ENCODE assay signal across 13 mouse cellular contexts in genomic region chr2:35616891-35617658, GRCm38 (mm10). TPM values are rescaled to one million over a fixed set of nuclear protein-coding genes. Genes with fewer than 3 reads are reported as not detected.
DNase-seq lines count a peak whose midpoint lies in the region; ATAC-seq and TF ChIP-seq lines count a peak whose summit lies in the region.
"Had no signal": no experiment of that assay in that cellular context is flagged by ENCODE, and none has a peak within 500 bp of the region (broad histone marks: within the 10 kb centered on the region; RNA-seq: fewer than 3 reads in every experiment).

No protein-coding gene starts in this region.

- WGBS in kidney, postnatal 0 days = 50% methylated on average over 6 of the region's 6 CpGs
- WGBS in kidney, embryonic 16.5 days = 53% methylated on average over 6 of the region's 6 CpGs
- 52% methylated on average over 6 of the region's 6 CpGs for WGBS in heart, embryonic 11.5 days (ENCODE audit: insufficient replicate concordance)
- 27% methylated on average over 6 of the region's 6 CpGs for WGBS in intestine, postnatal 0 days
- 52% methylated on average over 6 of the region's 6 CpGs for WGBS in lung, embryonic 16.5 days

- 0 out of 2 replicates have a peak overlapping the region, but pooled peaks have one; percentile 6 for H3K27ac ChIP-seq in kidney, postnatal 0 days
- H3K27ac ChIP-seq in kidney, embryonic 16.5 days (ENCODE audit: low read length) = no peak overlapping the region; the same call in 1 of the 2 replicates
- H3K27ac ChIP-seq in heart, embryonic 11.5 days (ENCODE audit: low read depth, low read length) = peak overlapping the region; percentile 57
- H3K27ac ChIP-seq in intestine, postnatal 0 days (ENCODE audit: low read depth, low read length) = peak overlapping the region; percentile 90
- H3K27ac ChIP-seq in lung, embryonic 16.5 days (ENCODE audit: low read length) = peak overlapping the region; percentile 51; the same call in 1 of the 2 replicates
- H3K27ac ChIP-seq: embryonic facial prominence, embryonic 15.5 days; hindbrain, embryonic 15.5 days; midbrain, embryonic 12.5 days; neural tube, embryonic 13.5 days had no signal

- H3K4me2 ChIP-seq in kidney, postnatal 0 days (ENCODE audit: low read length) = no peak overlapping the region
- H3K4me2 ChIP-seq in kidney, embryonic 16.5 days (replicated peaks; ENCODE audit: low read depth, low read length) = no peak overlapping the region
- no peak overlapping the region for H3K4me2 ChIP-seq in heart, embryonic 11.5 days
- H3K4me2 ChIP-seq in intestine, postnatal 0 days (replicated peaks; ENCODE audit: low read depth) = 0 out of 2 replicates have a peak overlapping the region, but pooled peaks have one; percentile 21
- H3K4me2 ChIP-seq in lung, embryonic 16.5 days (ENCODE audit: low read depth, low read length) = no peak overlapping the region
- H3K4me2 ChIP-seq: embryonic facial prominence, embryonic 15.5 days; hindbrain, embryonic 15.5 days; midbrain, embryonic 12.5 days; neural tube, embryonic 13.5 days had no signal

- no peaks in the 10 kb centered on the region for H3K36me3 ChIP-seq in kidney, postnatal 0 days (ENCODE audit: insufficient read depth, low read length)
- no peaks in the 10 kb centered on the region for H3K36me3 ChIP-seq in kidney, embryonic 16.5 days (ENCODE audit: insufficient read depth, low read length)
- H3K36me3 ChIP-seq in heart, embryonic 11.5 days (ENCODE audit: control insufficient read depth, insufficient read depth, low read length) = no peaks in the 10 kb centered on the region
- no peaks in the 10 kb centered on the region for H3K36me3 ChIP-seq in intestine, postnatal 0 days (ENCODE audit: control insufficient read depth, insufficient read depth)
- no peaks in the 10 kb centered on the region for H3K36me3 ChIP-seq in lung, embryonic 16.5 days (ENCODE audit: control insufficient read depth, insufficient read depth, low read length)
- H3K36me3 ChIP-seq: embryonic facial prominence, embryonic 15.5 days; hindbrain, embryonic 15.5 days; midbrain, embryonic 12.5 days; neural tube, embryonic 13.5 days had no signal

- no peak overlapping the region for H3K4me3 ChIP-seq in kidney, postnatal 0 days (replicated peaks; ENCODE audit: low read depth, low read length)
- no peak overlapping the region for H3K4me3 ChIP-seq in kidney, embryonic 16.5 days (ENCODE audit: low read length)
- no peak overlapping the region for H3K4me3 ChIP-seq in heart, embryonic 11.5 days (ENCODE audit: low read depth, low read length)
- H3K4me3 ChIP-seq in intestine, postnatal 0 days (ENCODE audit: low read depth, low read length) = no peak overlapping the region
- no peak overlapping the region for H3K4me3 ChIP-seq in lung, embryonic 16.5 days (ENCODE audit: low read length)
- H3K4me3 ChIP-seq: embryonic facial prominence, embryonic 15.5 days; hindbrain, embryonic 15.5 days; midbrain, embryonic 12.5 days; neural tube, embryonic 13.5 days had no signal

- no peak for TF ChIP-seq CTCF in kidney, postnatal 0 days (IDR thresholded peaks at IDR 0.05; ENCODE audit: low read depth)
- no peak for TF ChIP-seq CTCF in intestine, postnatal 0 days (IDR thresholded peaks at IDR 0.05; ENCODE audit: low read depth)

- ATAC-seq in kidney, postnatal 0 days (replicated peaks; ENCODE audit: low FRiP score, low read depth) = no peak
- no peak for ATAC-seq in kidney, embryonic 16.5 days (ENCODE audit: low FRiP score, low TSS enrichment)
- ATAC-seq in heart, embryonic 11.5 days (replicated peaks; ENCODE audit: insufficient number of reproducible peaks, low FRiP score, low TSS enrichment) = no peak
- peak; percentile 93 for ATAC-seq in intestine, postnatal 0 days
- ATAC-seq in lung, embryonic 16.5 days (ENCODE audit: low read depth) = no peak

- H3K9ac ChIP-seq in kidney, postnatal 0 days (ENCODE audit: low read depth, low read length) = no peak overlapping the region
- no peak overlapping the region for H3K9ac ChIP-seq in kidney, embryonic 16.5 days (replicated peaks; ENCODE audit: low read length)
- no peak overlapping the region for H3K9ac ChIP-seq in heart, embryonic 11.5 days (ENCODE audit: low read depth, low read length)
- no peak overlapping the region for H3K9ac ChIP-seq in intestine, postnatal 0 days (ENCODE audit: low read depth, low read length)
- H3K9ac ChIP-seq in lung, embryonic 16.5 days (ENCODE audit: low read length) = no peak overlapping the region
- H3K9ac ChIP-seq: embryonic facial prominence, embryonic 15.5 days; hindbrain, embryonic 15.5 days; midbrain, embryonic 12.5 days; neural tube, embryonic 13.5 days had no signal

- DNase-seq in kidney, postnatal 0 days (ENCODE audit: low spot score) = peak; percentile 49
- no peak for DNase-seq in embryo, embryonic 10.5 days (ENCODE audit: low spot score)
- no peak for DNase-seq in spleen, postnatal 4 days (ENCODE audit: low spot score in 2 of 2)
- no peak for DNase-seq in thymus, postnatal 14 days
- DNase-seq: left cerebral cortex, postnatal 4 days had no signal

- H3K4me1 ChIP-seq in kidney, postnatal 0 days (replicated peaks; ENCODE audit: insufficient read depth, low read length) = peaks cover 44% of the 10 kb centered on the region
- H3K4me1 ChIP-seq in kidney, embryonic 16.5 days (ENCODE audit: insufficient read depth, low read length) = peaks cover 80% of the 10 kb centered on the region
- H3K4me1 ChIP-seq in heart, embryonic 11.5 days (ENCODE audit: control insufficient read depth, insufficient read depth, low read length) = peaks cover 87% of the 10 kb centered on the region
- H3K4me1 ChIP-seq in intestine, postnatal 0 days (replicated peaks; ENCODE audit: control insufficient read depth, insufficient read depth, low read length) = peaks cover 44% of the 10 kb centered on the region
- peaks cover 72% of the 10 kb centered on the region for H3K4me1 ChIP-seq in lung, embryonic 16.5 days (replicated peaks; ENCODE audit: control insufficient read depth, insufficient read depth, low read length)

- H3K27me3 ChIP-seq in kidney, postnatal 0 days (ENCODE audit: insufficient read depth, low read length) = no peaks in the 10 kb centered on the region
- H3K27me3 ChIP-seq in kidney, embryonic 16.5 days (ENCODE audit: insufficient read depth, low read length) = no peaks in the 10 kb centered on the region
- H3K27me3 ChIP-seq in heart, embryonic 11.5 days (ENCODE audit: control insufficient read depth, insufficient read depth, low read length) = no peaks in the 10 kb centered on the region
- H3K27me3 ChIP-seq in intestine, postnatal 0 days (replicated peaks; ENCODE audit: control insufficient read depth, insufficient read depth, low read length) = no peaks in the 10 kb centered on the region
- H3K27me3 ChIP-seq in lung, embryonic 16.5 days (ENCODE audit: control insufficient read depth, insufficient read depth, low read depth, low read length) = no peaks in the 10 kb centered on the region
- H3K27me3 ChIP-seq: embryonic facial prominence, embryonic 15.5 days; hindbrain, embryonic 15.5 days; neural tube, embryonic 13.5 days had no signal

- H3K9me3 ChIP-seq in kidney, postnatal 0 days (replicated peaks; ENCODE audit: low read length) = no peaks in the 10 kb centered on the region
- no peaks in the 10 kb centered on the region for H3K9me3 ChIP-seq in kidney, embryonic 16.5 days (ENCODE audit: low read length)
- no peaks in the 10 kb centered on the region for H3K9me3 ChIP-seq in heart, embryonic 11.5 days (replicated peaks; ENCODE audit: control insufficient read depth, low read length)
- H3K9me3 ChIP-seq in intestine, postnatal 0 days (ENCODE audit: control insufficient read depth) = no peaks in the 10 kb centered on the region
- no peaks in the 10 kb centered on the region for H3K9me3 ChIP-seq in lung, embryonic 16.5 days (ENCODE audit: control insufficient read depth, low read length)
- H3K9me3 ChIP-seq: embryonic facial prominence, embryonic 15.5 days; hindbrain, embryonic 15.5 days; midbrain, embryonic 12.5 days; neural tube, embryonic 13.5 days had no signal

RNA-seq across cellular contexts. Expression of gene Dab2ip, which starts 59.0 kb away (rescaled TPM):
- polyA plus RNA-seq in kidney, postnatal 0 days (2015; fragmentation: Nextera tagmentation; extraction: Ambion mirVana) = 36.5 and 41.4 TPM in 2 replicates
- 26.3 and 28.5 TPM in 2 replicates for polyA plus RNA-seq in kidney, embryonic 16.5 days (2015; fragmentation: Nextera tagmentation; extraction: Ambion mirVana)
- 49.0 and 49.1 TPM in 2 replicates for polyA plus RNA-seq in heart, embryonic 11.5 days (2014; fragmentation: Nextera tagmentation; extraction: Ambion mirVana)
- polyA plus RNA-seq in intestine, postnatal 0 days (2015; fragmentation: Nextera tagmentation; extraction: Ambion mirVana) = 41.3 and 48.5 TPM in 2 replicates
- polyA plus RNA-seq in lung, embryonic 16.5 days (2015; fragmentation: Nextera tagmentation; extraction: Ambion mirVana) = 30.9 and 34.2 TPM in 2 replicates
